Mouse (Mus musculus): ENCODE results near the gene Gng7. TPM values are rescaled to one million over a fixed set of nuclear protein-coding genes. Genes with fewer than 3 reads are reported as not detected.
A peak's percentile ranks its signal among the peaks of the same experiment; 100 is the strongest.
"Not testable (repeated sequence)": the region's sequence is repeated elsewhere in the genome, so short reads cannot be mapped to it uniquely, and the experiment has no call there.

Gng7 gene
- polyA plus RNA-seq (2015; fragmentation: Nextera tagmentation; extraction: Ambion mirVana): 19.1 and 21.4 TPM in 2 replicates

DNA sequence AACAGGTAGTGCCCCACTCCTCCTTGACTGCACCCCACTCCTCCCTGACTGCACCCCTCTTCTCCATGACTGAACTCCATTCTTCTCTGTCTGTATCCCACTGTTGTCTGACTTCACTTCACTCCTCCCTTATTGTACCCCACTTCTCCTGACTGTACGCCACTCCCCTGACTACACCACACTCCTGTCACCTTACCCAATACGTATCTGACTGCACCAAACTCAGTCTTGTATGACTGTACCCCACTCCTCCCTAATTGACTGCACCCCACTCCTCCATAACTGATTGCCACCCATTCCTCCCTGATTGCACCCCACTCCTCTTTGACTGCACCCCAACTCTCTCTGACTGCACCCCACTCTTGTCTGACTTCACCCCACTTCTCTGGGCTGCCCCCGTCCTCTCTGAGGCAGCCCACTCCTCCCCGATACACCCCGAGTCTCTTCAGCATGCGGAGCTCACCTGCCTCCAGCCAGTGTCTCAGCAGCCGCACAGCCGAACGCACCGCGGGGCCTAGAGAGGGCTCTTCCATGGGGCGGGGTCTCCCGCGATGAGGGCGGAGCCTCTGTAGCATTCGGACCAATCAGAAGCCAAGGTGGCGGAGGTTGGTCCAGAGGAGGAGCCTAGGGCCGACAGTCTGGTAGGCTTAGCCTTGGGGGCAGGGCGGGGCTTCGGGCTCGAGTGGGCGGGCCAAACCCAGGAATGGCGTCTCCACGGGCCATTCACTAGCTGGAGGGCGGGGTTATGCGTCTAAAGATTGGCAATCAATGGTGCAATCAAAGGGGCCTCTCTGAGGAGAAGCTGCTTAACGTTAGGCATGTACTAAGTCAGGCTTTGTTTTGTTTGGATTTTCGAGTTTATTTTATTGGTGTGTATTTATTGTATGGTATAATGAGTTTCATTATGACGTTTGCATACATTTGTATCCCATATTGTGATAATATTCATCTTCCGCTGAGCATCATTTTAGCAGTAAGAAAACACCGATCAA, at the start of gene Gng7:
Gene Gng7, minus strand, starts transcription at position 553 of the 992 bp plus-strand sequence.
- Histone ChIP-seq H3K36me3 (no peaks in the 10 kb centered on the region), H3K4me1 (replicated peaks) (peaks cover 14% of the 10 kb centered on the region), H3K9ac (peak within 1 kb of the TSS; percentile 49), H3K27me3 (no peaks in the 10 kb centered on the region), H3K27ac (replicated peaks) (no peak within 1 kb of the TSS), H3K4me2 (peak within 1 kb of the TSS; percentile 78), H3K4me3 (peak within 1 kb of the TSS; percentile 45), H3K9me3 (no peaks in the 10 kb centered on the region)
- peak; percentile 98 for ATAC-seq (ENCODE audit: low FRiP score, low read depth)
- WGBS: 8% methylated on average over 31 of the region's 31 CpGs

DNA sequence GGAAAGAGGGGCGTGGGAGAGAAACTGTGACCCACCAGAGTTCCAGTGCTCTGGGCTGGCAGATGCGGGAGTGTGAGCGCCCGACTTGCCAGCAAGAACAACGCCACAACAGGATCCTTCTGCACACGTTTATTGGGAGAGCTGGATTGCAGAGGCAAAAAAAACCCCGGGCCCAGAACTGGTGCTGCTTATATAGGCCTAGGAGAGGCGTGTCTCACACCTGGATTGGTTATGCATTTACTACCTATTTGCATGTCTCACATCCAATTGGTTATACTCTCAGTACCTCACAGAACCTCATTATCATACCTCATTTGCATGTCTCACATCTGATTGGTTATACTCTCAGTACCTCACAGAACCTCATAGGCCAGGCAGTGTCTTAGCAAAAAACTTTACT, 49.8 kb upstream of the Gng7 start:
- H3K27ac ChIP-seq (replicated peaks); H3K4me3 ChIP-seq; H3K9ac ChIP-seq; H3K27me3 ChIP-seq; H3K4me2 ChIP-seq; H3K4me1 ChIP-seq (replicated peaks); H3K36me3 ChIP-seq; H3K9me3 ChIP-seq; ATAC-seq (ENCODE audit: low FRiP score, low read depth): not testable (repeated sequence)
- 91% methylated on average over 8 of the region's 8 CpGs for whole genome bisulfite sequencing

DNA sequence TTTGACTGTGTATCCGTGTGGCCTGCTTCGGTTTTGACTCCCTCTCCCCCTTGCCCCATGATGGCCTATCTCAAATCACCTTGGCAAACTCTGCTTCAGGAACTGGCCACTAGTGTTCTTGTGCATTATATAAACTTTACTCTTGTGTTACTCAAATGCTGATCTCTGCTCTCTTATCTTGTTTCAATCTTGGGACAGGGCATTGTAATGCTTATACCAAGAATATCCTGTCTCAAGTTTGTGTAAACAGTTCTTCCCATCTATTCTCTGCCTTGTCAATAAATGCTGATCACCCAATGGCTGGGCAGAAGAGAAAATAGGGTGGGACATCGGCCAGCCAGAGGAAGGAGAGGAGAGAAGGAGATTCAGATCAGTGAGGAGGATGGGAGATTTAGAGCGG, 48.0 kb upstream of the Gng7 start:
- no peaks in the 10 kb centered on the region for H3K27me3 ChIP-seq
- H3K36me3 ChIP-seq: no peaks in the 10 kb centered on the region
- 70% methylated on average over 4 of the region's 4 CpGs for WGBS
- no peak for ATAC-seq (ENCODE audit: low FRiP score, low read depth)
- H3K4me2 ChIP-seq: no peak overlapping the region
- no peak overlapping the region for H3K4me3 ChIP-seq
- H3K4me1 ChIP-seq (replicated peaks): peaks cover 19% of the 10 kb centered on the region
- H3K9me3 ChIP-seq: no peaks in the 10 kb centered on the region
- no peak overlapping the region for H3K27ac ChIP-seq (replicated peaks)
- no peak overlapping the region for H3K9ac ChIP-seq

DNA sequence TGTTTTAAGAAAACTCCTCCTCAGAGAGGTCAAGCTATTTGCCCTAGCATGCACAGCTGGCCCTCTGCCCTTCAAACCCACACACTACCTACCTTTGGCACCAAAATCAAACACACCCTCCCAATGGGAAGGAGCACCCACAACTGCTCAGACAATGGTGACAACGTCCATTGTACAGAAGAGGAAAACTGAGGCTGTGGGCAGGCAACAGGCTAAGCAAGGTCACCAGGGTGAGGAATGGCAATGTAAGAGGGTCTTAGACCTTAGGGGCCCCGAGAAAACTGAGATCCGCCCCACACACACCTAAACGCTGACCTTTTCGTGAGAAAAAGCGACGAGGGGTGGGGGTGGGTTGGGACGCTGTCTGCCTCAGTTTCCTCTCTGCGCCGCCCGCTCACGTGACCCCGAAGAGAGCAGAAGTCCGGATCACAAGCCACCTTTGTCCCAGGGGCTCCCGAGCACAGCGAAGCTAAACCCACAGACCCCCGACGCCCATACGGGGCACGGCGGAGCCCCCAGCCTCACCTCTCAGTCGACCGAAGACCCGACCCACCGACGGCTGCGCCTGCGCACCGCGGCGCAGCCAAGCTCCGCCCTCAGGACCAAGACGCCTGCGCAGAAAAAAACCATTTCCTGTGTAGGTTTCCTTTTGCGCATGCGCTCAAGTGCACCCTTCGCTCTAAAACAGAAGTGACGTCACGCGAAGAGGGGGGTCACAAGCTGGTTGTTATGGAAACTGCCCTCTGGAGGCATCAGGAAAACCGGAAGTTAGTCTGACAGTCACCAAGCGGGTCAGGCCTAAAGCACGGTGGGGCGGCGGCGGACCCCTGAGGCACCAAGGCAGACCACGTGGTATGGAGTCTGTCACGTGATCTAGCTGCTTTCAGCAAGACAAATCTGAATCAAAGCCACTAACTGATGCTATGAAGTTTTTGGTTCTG, 45.1 kb upstream of the Gng7 start, which contains the start of gene Sgta:
Gene Sgta, minus strand, starts transcription at position 579 of the 941 bp plus-strand sequence.
- Histone ChIP-seq H3K27me3 (no peaks in the 10 kb centered on the region), H3K9ac (peak within 1 kb of the TSS; percentile 77), H3K4me1 (replicated peaks) (peaks cover 34% of the 10 kb centered on the region), H3K9me3 (no peaks in the 10 kb centered on the region), H3K36me3 (no peaks in the 10 kb centered on the region), H3K4me2 (peak within 1 kb of the TSS; percentile 87), H3K4me3 (peak within 1 kb of the TSS; percentile 73), H3K27ac (replicated peaks) (peak within 1 kb of the TSS; percentile 44; the same call in 1 of the 2 replicates)
- peak; percentile 94 for ATAC-seq (ENCODE audit: low FRiP score, low read depth)
- WGBS: under 1% methylated on average over 47 of the region's 48 CpGs

DNA sequence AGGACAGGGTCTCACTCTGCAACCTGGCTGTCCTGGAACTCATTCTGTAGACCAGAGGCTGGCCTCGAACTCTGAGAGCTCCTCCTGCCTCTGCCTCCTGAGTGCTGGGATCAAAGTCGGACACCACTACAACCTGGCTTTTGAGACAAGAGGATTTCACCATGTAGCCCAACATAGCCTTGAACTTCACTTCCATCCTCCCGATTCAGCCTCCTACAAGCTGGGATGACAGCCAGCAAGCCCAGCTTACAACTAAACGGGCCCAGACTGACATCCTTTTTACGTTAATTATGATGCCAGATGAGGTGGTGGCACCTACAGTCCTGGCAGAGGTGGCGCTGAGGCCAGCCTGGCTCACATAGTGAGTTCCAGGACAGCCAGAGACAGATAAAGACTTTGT, 44.2 kb upstream of the Gng7 start:
- 93% methylated on average over 6 of the region's 6 CpGs for WGBS
- ATAC-seq (ENCODE audit: low FRiP score, low read depth): no peak

DNA sequence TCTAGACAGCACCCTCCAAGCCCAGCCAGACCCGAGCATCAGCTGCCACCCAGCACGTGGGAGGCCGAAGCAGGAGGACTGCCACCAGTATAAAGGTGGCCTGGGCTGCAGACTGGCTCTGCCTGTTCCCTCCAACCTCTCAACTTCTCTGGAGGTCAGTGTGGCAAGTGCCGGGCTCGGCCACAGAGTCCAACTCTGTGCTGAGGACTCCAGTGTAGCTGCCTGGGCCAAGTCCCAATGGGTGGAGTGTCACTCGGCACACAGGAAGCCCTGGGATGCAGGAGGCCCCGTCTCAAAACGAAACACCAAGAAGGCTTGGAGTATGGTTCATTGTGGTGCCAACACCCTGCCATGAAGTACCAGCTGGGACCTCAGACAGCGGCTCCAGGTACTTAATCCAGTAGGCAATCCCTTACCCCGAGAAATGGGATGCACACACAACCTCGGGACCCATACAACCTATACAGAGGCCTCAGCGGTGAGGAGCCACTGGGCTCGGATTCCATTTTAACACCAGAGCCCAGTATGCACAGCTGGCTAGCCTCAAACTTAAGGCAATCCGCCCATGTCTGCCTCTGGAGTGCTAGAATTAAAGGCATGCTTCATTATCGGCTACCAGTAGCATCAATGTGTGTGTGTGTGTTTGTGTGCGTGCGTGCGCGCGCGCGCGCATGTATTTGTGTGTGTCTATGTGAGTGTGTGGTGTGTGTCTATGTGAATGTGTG, 42.8 kb upstream of the Gng7 start:
- no peaks in the 10 kb centered on the region for H3K9me3 ChIP-seq
- no peaks in the 10 kb centered on the region for H3K36me3 ChIP-seq
- ATAC-seq (ENCODE audit: low FRiP score, low read depth): no peak
- H3K4me2 ChIP-seq: no peak overlapping the region
- H3K27me3 ChIP-seq: no peaks in the 10 kb centered on the region
- H3K27ac ChIP-seq (replicated peaks): no peak overlapping the region
- no peak overlapping the region for H3K9ac ChIP-seq
- peaks cover 34% of the 10 kb centered on the region for H3K4me1 ChIP-seq (replicated peaks)
- 94% methylated on average over 23 of the region's 23 CpGs for WGBS
- H3K4me3 ChIP-seq: no peak overlapping the region

More for the DNA sequence above, 44.2 kb upstream of the Gng7 start:
- H3K9ac ChIP-seq: no peak overlapping the region
- no peaks in the 10 kb centered on the region for H3K27me3 ChIP-seq
- peaks cover 34% of the 10 kb centered on the region for H3K4me1 ChIP-seq (replicated peaks)
- H3K9me3 ChIP-seq: no peaks in the 10 kb centered on the region
- no peak overlapping the region for H3K27ac ChIP-seq (replicated peaks)
- peak overlapping the region; percentile 73 for H3K4me3 ChIP-seq
- peak overlapping the region; percentile 87 for H3K4me2 ChIP-seq
- no peaks in the 10 kb centered on the region for H3K36me3 ChIP-seq

DNA sequence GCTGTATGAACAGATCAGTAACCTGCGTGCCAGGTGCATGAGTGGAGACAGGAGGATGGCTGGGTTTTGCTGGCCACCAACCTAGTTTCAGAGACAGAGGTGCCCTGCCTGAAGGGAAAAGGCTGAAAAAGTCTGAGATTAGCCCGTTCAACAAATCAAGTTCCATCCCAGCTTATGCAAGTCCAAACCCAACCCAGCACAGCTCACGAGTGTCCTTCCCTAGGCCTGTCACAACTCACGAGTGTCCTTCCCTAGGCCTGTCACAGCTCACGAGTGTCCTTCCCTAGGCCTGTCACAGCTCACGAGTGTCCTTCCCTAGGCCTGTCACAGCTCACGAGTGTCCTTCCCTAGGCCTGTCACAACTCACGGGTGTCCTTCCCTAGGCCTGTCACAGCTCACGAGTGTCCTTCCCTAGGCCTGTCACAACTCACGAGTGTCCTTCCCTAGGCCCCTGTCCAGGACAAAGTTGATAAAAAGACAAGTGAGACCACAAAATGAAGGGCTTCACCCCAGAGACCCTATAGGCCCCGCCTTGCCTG, 41.1 kb upstream of the Gng7 start:
- not testable (repeated sequence) for H3K9ac ChIP-seq; H3K27ac ChIP-seq (replicated peaks); H3K27me3 ChIP-seq; H3K4me3 ChIP-seq; H3K9me3 ChIP-seq; ATAC-seq (ENCODE audit: low FRiP score, low read depth); H3K4me2 ChIP-seq
- Histone ChIP-seq H3K4me1 (replicated peaks) (peaks cover 34% of the 10 kb centered on the region), H3K36me3 (peaks cover 13% of the 10 kb centered on the region)
- WGBS: 83% methylated on average over 11 of the region's 11 CpGs

DNA sequence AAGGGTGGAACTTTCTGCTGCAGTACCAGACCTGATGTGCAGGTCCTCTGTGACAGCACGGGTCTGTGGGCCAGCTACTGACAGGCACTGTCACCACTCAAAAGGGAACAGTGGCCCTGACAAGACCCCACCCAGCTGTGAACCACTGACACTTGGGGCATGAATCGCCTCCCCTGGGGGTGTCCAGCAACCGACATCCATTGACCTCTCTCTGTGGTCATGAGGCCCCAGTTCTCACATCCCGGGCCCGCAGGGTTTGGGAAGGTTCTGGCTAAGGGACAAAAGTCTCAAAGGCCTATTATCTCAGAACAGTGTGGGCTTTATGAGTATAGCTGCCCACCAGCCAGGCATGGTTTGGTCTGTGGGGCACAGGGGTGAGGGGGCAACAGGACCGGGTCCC, 40.4 kb upstream of the Gng7 start:
- Histone ChIP-seq H3K9me3 (no peaks in the 10 kb centered on the region), H3K4me1 (replicated peaks) (peaks cover 34% of the 10 kb centered on the region), H3K27ac (replicated peaks) (no peak overlapping the region), H3K4me3 (no peak overlapping the region), H3K27me3 (no peaks in the 10 kb centered on the region), H3K4me2 (no peak overlapping the region), H3K9ac (no peak overlapping the region), H3K36me3 (peaks cover 20% of the 10 kb centered on the region)
- no peak for ATAC-seq (ENCODE audit: low FRiP score, low read depth)
- 81% methylated on average over 6 of the region's 6 CpGs for WGBS

DNA sequence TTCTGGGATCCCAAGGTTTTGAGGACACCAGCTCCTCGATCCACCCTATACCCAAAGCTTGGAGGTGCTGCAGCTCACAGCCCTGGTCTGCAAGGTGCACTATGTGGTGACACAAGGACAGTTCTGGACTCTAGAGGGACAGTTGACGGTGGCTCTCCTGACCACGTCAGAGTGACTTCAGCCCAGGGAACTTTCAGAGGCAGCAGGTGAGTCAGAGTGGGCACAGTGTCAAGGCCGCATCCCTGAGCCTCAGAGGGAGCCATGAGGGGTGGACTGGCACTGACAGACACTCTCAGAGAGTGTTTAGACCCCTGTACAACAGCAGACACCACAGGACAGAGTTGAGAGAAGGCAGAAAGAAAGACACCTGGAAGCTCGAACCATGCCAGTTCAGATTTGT, 37.8 kb upstream of the Gng7 start:
- Histone ChIP-seq H3K4me2 (no peak overlapping the region), H3K9ac (no peak overlapping the region), H3K4me3 (no peak overlapping the region), H3K27me3 (no peaks in the 10 kb centered on the region), H3K36me3 (peaks cover 45% of the 10 kb centered on the region), H3K9me3 (no peaks in the 10 kb centered on the region), H3K27ac (replicated peaks) (no peak overlapping the region), H3K4me1 (replicated peaks) (peaks cover 13% of the 10 kb centered on the region)
- no peak for ATAC-seq (ENCODE audit: low FRiP score, low read depth)
- 93% methylated on average over 5 of the region's 5 CpGs for WGBS

DNA sequence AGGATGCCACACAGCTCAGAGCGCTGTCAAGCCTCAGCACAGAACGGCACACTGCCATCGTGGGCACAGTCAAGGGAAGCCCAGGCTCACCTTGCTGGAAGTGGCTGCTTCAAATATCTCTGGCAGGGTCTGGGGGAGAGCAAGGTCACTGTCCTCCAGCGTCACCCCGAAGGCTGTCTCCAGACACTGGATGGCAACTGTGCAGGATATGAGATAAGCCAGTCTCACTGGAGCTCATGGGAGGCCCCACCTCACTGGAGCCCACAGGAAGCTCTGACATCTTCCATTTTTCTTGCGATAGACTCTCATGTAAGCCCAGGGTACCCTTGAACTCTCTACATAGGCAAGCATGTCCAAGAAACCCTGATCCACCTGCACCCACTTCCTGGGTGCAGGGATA, 36.4 kb upstream of the Gng7 start:
- 96% methylated on average over 6 of the region's 6 CpGs for WGBS

DNA sequence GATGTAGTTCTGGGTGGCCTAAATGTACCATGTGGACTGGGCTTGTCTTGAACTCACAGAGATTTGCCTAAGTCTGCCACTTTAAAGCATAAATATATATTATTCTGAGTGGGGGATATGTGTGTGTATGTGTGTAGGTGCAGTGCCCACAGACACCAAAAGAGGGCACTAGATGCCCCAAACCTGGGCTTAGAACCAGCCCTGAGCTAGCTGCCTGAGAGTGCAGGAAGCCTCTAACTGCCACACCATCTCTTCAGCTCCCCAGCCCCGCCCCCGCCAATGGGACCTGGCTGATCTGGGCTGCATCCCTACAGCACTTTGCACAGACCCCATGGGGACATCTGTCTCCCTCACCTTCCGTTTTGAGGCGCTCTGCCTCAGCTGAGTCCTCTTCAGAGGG, 35.9 kb upstream of the Gng7 start:
- no peaks in the 10 kb centered on the region for H3K9me3 ChIP-seq
- H3K36me3 ChIP-seq: peaks cover 64% of the 10 kb centered on the region
- H3K4me2 ChIP-seq: no peak overlapping the region
- no peak overlapping the region for H3K27ac ChIP-seq (replicated peaks)
- no peaks in the 10 kb centered on the region; the same call in 1 of the 2 replicates for H3K4me1 ChIP-seq (replicated peaks)
- H3K9ac ChIP-seq: no peak overlapping the region
- no peak for ATAC-seq (ENCODE audit: low FRiP score, low read depth)
- WGBS: 87% methylated on average over 4 of the region's 4 CpGs
- no peak overlapping the region for H3K4me3 ChIP-seq
- H3K27me3 ChIP-seq: no peaks in the 10 kb centered on the region

More for the DNA sequence above, 36.4 kb upstream of the Gng7 start:
- no peak for ATAC-seq (ENCODE audit: low FRiP score, low read depth)
- Histone ChIP-seq H3K36me3 (peaks cover 59% of the 10 kb centered on the region), H3K27ac (replicated peaks) (no peak overlapping the region), H3K27me3 (no peaks in the 10 kb centered on the region), H3K4me2 (no peak overlapping the region), H3K4me1 (replicated peaks) (no peaks in the 10 kb centered on the region; the same call in 1 of the 2 replicates), H3K4me3 (no peak overlapping the region), H3K9me3 (no peaks in the 10 kb centered on the region), H3K9ac (no peak overlapping the region)
